Mouse (Mus musculus): Measurements from ENCODE around the gene Psg25.
"Not testable (repeated sequence)": the region's sequence is repeated elsewhere in the genome, so short reads cannot be mapped to it uniquely, and the experiment has no call there.

Psg25 gene

DNA sequence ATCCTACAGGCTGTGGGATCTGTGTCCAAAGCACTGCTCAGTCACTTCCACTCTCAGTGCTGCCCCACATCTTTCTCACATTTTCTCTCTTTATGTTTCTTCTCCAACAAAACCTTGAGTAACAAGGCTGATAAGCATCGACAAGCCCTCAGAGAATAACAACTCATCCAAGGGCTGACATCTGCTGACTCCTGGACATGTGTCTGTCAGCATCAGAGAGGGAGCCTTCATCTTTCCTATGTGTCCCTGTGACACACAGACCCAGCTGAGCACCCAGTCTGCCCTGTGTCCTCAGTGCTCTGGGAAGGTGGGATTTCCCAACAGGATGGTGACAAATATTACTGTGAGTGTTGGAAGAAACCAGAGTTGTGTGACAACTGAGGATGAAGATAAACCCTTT lies at the start of gene Psg25:
Psg25 (minus strand) TSS at position 101 of the 400 bp plus-strand sequence.
- no peak for DNase-seq (ENCODE audit: low read depth, low spot score)

GRCm38 (mm10) chr7:18567205-18567604 lies 35.1 kb upstream of the Psg25 start, which contains the start of gene Psg27:
Psg27 (minus strand) TSS chr7:18567305.
- DNase-seq (ENCODE audit: low read depth, low spot score): no peak

DNA sequence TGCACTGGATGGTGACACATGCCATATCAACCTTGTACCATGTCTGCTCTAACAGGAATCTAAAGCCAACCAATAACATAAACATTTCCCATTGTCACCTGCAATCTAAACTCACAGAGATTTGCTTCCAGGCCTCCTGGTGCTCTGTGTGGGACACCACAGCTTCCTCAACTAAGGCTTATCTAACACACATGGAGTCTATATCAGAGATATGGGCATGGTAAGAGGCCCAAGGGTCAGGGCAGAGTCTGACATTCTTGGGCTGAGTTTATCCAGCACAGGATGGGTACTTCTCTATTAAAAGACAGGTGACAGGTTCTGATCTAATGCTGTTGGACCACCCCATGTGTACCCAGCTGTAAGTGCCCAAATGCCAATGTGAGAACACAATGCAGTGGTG lies 27.8 kb upstream of the Psg25 start:
- no peak for DNase-seq (ENCODE audit: low read depth, low spot score)

- not testable (repeated sequence) for DNase-seq (ENCODE audit: low read depth, low spot score)
Measured at GRCm38 (mm10) chr7:18555751-18556150, 23.7 kb upstream of the Psg25 start.

- DNase-seq (ENCODE audit: low read depth, low spot score): no peak
Measured at GRCm38 (mm10) chr7:18533420-18533819, 1.4 kb upstream of the Psg25 start.

GRCm38 (mm10) chr7:18524668-18525067 lies 7.4 kb downstream of the Psg25 start:
- no peak for DNase-seq (ENCODE audit: low read depth, low spot score)

- not testable (repeated sequence) for DNase-seq (ENCODE audit: low read depth, low spot score)
Measured at GRCm38 (mm10) chr7:18512848-18513247, 19.2 kb downstream of the Psg25 start.

- not testable (repeated sequence) for DNase-seq (ENCODE audit: low read depth, low spot score)
Measured at GRCm38 (mm10) chr7:18512417-18512816, 19.7 kb downstream of the Psg25 start.

- DNase-seq (ENCODE audit: low read depth, low spot score): no peak
Measured at GRCm38 (mm10) chr7:18511479-18511878, 20.6 kb downstream of the Psg25 start.

GRCm38 (mm10) chr7:18484077-18484476 lies 48.0 kb downstream of the Psg25 start, which contains the start of gene Psg26:
Psg26 (minus strand) TSS chr7:18484177.
- DNase-seq (ENCODE audit: low read depth, low spot score): no peak
